Mouse (Mus musculus): Measurements from ENCODE around the gene 1700113H08Rik.

The 1700113H08Rik gene

DNA sequence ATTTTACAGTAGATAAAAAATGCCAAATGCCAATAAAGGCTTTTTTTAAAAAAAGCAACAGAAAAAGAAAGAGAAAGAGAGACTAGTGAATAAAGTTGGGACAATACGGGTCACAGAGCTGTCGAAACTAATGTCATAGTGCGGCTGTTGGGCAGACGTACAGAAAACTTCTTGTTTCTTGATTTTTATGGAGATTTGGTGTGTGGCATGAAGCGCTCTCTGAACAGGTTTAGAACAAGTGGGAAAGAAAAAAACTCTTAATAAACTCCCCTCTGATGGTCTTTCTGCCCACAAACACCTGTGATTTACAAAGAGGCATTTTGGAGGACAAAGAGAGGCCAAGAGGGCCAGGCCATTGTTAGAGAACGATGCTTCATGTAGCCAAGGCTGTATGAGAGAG, 1.6 kb downstream of the 1700113H08Rik start:
- DNase-seq (ENCODE audit: low spot score): peak; percentile 29

DNA sequence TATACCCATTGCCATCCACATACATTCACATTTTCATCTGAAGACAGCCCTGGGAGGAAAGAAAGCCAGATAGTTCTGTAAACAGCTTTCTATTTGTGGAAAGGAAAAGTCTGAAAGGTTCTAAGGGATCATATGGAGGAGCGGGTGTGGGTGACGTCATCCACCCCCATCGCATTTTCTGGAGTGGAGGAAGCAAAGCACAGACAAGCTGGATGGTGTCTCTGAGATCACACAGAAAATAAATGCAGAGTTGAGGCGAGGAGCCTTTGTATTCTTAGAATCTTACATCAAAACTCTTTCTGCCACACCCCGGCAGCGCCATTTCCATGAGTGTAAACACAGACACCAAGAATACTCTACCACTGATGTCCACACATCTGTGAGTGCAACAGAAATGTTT, 26.4 kb downstream of the 1700113H08Rik start:
- DNase-seq (ENCODE audit: low spot score): no peak

DNA sequence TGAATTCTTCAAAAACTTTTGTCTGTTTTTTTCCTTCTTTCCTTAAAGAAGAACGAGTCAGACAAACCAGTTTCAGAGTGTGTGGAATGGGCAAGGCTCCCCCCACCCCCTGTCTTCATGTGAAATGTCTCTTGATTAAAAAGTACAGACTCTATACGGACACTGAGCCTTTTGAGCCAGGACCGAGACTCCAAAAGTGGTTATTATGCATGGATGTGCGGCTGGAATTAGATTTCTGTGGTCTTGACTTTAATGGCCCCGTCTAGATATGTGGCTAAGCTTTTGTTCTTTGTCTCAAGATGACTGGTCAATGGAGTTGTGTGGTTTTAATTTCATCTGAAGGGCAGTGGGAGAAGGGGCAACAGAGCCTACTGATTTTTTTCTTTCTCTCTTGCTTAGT, 29.8 kb downstream of the 1700113H08Rik start:
- DNase-seq (ENCODE audit: low spot score): no peak

DNA sequence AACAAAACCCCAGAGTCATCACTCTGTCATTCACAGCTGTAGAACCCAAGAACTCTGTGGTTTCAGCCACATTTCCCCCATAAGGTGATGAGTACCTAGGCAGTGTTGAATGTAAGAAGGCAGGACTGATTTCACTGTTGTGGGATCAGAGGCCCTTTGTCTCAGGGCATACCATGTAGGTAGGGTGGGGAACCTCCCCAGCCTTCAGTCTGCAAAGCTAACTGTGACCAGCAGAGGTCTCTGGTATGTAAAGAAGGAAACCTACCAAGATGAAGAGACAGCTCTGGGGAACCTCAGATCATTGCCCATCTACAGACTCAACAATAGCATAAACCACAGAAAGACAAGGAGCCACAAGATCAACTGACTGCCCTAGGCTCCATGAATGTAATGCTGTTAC, 36.4 kb downstream of the 1700113H08Rik start:
- DNase-seq (ENCODE audit: low spot score): peak; percentile 68

DNA sequence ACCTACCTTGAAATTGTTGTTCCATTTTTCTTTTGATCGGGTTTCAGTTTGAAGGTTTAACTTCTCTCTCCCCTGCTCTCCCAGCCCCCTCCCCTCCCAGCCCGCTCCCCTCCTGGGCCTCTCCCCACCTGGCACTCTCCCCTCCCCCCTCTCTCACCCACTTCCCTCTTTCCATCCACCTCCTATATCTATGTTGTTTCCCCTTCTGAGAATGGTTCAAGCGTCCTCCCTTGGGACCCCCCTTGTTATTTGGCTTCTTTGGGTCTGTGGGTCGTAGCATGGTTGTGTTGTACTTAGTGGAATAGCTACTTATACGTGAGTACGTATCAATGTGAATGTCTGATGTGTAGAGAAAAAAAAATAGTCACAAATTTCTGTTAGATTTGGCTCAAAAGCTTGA, 40.9 kb downstream of the 1700113H08Rik start:
- no peak for DNase-seq (ENCODE audit: low spot score)

DNA sequence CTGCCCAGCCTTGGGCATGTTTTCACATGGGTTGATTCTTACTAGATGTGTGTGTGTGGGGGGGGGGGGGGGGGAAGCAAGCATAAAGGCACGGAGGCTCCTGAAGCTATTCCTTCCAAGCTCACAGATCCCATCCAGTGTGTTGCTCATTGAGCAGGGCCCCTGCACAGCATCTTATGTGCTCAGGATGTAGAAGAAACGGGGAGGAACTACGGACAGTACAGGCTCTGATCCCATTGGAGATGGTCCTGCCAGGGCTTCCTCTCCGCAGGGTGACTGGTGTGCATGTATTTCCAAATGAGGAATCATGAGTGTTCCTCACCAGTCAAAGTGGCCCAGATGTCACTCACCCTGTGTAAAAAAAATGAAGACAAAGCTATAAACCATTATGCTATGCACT, 42.8 kb downstream of the 1700113H08Rik start:
- DNase-seq (ENCODE audit: low spot score): no peak

DNA sequence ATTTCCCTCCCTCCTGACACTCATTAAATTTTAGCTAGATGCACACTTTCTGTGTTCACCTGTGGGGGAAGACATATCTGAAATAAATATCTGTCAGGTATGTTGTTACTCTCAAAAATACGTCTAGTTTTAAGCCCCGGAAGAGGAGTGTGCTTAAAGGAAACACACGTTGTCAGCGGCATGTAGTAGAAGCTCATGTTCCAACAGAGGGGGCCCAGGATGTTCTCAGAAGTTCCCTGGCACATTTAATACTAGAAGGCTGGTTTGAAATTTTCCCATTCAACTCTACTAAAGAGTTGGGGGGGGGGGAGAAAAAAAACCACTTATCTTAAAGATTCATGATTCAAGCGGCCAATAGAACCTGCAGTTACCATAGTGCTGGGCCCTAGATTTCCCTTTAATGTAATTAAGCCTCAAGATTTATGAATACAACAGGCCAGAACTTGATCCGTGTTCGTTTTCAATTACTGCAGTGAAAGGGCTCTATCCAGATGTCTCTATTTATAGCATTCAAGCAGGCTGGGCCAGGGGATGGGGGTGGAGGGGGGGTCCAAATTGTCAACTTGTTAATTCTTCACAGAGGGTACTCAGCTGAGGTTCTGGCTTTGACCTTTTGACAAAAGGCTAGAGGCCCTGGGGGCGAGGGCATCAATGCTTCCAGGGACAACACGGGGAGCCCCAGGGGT, 43.6 kb downstream of the 1700113H08Rik start:
- peak; percentile 90 for DNase-seq (ENCODE audit: low spot score)

DNA sequence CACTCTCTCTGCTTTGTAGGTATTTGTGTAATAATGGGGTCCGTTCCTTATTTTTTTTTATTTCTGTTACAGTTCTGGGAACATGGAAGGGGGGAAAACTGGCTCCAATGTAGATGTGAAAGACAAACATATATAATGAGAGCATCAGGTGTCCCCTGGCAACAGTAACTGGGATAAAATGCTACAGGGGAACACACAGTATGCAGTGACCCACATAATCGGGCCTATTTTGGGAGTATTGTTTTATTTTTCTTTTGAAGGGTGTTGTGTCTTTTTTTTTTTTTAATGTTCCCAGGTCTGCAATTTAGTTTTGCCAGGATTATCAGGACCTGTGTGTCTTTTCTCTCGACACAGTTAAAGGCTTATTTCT, 44.1 kb downstream of the 1700113H08Rik start:
- no peak for DNase-seq (ENCODE audit: low spot score)

DNA sequence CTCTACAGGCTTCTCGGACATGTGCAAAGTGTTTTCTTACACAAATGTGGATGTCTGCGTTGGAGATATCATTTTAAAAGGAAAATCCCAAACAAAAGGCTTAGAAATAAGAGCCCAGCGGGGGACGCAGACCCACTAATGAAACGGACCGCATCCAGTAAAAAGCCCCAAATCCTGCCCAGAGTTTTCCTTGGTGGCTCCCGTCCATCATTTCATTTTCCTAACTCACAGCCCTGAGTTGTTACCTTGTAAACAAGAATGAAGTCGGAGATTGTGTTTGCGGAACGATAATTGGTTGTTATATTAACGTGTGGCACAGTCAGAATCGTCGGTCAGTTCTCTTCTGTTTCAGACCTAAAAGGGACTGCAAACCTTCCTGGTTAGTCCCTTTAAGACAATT, 44.6 kb downstream of the 1700113H08Rik start:
- DNase-seq (ENCODE audit: low spot score): peak; percentile 47

DNA sequence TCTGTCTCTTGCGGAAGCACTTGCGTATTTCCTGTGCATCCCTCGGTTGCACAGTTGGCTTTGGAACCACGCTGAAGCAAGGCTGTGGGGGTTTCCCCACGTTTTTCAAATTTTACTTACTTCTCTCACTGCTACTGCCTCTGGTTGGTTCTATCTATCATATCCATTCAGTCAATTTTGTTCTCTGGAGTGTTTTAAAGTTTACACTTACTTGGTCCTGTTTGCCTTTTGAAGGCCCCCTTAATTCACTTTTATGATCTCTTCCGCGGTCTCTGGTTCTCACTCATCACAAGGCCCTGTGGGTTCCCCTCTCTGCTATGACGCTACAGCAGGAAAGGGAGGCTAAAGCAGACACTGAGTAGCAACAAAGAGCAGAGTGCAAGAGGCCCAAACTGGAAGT, 45.4 kb downstream of the 1700113H08Rik start:
- DNase-seq (ENCODE audit: low spot score): no peak

DNA sequence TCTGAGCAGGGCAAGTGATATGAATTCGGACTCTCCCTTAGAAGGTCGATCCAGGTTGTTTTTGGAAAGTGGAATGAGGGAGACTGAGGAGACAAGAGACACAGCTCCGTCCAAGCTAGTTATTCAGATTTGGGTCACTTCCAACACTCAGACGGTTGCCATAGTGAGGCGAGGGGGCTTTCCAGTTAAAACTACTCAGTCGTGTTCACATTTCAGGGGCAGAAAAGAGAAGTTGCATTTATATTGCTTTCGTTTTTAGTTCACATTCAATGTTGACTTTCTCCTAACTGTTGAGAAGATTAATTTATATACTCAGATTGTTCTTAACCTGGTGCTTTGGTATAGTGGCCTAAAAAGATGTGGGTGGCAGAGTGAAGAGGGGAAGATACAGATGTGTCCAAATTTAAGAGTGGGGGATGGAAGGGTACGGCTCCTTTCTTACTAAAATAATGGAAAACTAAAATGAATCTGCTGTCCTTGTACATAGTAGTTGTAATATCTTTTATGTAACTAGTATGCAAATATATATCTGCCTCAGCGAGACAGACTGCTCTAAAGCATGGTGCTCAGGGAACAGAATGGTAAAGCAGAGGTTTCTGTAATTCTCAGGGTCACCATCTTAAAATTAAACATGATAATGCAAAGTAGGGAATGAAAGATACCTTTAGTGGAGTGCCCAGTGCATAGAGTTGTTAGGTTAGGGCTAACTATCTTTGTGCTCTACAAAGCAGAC, 49.9 kb downstream of the 1700113H08Rik start:
- DNase-seq (ENCODE audit: low spot score): no peak

DNA sequence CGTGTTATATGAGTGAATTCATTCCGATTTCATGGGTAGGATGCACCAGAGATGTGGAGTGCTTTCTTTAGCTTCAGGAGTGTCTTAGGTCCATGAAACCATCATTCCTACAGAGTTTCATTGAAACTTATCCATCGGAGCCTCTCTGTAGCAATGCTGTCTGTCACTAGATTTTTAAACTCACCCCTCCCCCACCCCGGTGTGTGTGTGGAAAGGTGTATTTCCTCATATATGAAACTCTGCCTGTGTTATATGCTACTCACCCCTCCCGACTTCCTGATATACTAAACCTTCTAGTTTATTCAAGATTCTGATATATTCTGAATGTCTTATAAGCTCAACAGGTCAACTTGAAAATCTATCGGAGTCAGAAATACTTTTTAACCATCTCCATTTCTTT, 50.5 kb downstream of the 1700113H08Rik start:
- DNase-seq (ENCODE audit: low spot score): no peak

DNA sequence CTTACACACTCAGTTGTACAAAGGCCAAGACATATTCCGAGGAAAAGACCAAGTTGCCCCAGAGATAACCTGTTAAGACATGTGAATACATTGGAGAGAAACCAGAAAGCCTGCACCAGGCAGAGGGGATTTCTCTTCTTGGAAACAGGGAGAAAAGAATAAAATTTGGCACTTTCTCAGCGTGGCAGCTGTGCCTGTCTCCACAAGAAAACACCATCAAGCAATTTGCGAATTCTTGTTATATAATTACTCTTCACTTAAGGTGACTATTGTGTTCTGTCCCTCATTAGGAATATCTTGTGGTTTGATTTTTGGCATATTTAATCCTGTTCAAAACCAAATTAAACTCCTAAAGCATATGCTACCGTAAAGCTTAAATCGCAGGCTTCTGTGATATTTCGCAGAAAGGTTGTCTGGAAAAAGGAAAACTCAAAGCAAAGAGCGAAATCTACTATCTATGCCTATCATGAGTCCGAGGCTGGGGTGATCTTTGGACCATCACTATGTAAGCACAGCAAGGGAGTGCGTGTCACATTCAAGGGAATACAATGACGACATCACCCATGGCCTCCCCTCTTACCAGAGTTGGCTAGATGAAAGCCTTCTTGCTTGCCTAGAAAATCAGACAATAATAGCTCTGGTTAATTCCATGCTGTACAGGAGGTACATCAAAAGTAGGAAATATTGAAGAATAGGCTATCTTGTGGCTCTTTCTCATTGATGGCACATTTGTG, 51.4 kb downstream of the 1700113H08Rik start:
- DNase-seq (ENCODE audit: low spot score): no peak

DNA sequence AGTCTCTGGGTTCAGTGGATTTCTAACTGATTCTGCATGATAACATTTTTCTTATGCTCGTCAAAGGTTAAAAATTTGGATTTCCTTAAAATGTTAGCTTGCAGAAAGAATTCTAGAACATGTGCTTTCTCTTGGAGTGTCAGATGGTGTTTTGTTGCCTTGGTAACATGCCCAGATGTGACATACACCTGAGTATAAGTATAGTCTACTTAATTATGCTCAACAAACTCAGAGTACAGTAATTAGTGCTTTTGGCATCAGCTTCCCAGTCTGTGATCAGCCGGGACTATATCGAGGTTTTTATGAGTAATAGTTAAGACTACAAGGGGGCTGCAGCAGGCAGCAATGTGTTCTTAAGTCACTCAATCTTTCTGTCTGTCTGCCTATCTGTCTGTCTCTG, 53.1 kb downstream of the 1700113H08Rik start:
- no peak for DNase-seq (ENCODE audit: low spot score)

DNA sequence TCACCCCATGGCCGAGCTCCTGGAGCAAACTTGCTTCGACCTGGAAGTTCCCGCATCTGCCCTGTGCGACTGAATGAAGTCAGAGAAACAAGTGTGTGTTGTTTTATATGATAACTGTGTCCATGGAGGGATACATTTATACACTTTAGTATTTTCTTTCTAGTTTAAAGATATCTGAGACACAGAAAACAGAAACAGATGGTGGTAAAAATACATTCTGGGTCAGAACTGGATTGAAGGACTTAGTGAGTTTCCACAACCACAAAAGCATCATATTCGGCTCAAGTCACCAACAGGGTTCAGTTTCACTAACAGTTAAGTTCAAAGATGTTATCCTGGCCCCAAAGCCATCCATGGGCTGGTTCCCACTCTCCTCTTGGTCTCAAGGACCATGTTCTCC, 67.2 kb downstream of the 1700113H08Rik start:
- no peak for DNase-seq (ENCODE audit: low spot score)

DNA sequence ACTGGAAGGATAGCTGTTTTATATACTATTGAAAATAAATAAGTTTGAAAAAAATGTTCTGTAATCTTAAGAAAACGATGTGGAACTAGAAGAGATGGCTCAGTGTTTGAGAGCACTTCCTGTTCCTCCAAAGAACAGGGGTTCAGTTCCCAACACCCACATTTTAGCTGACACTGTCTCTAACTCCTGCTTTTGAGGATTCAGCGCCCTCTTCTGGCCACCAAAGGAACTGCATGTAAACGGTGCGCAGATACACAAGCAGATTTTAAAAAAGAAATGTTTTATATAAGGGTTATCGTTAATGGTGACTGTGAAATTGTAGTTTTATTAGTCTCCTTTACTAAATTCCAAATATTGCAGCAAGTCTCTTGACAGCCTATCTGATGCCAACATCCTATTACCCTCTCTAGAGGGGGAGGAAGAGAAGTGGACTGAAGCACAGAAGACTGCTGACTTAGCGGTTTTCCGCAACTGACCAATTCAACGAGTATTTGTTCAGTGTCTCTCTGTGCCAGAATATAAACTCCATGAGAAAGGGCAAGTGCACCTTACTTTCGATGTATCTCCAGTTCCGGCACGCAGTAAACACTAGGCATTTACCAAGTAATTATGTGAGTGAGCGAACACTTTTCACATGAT, 68.5 kb downstream of the 1700113H08Rik start:
- DNase-seq (ENCODE audit: low spot score): peak; percentile 18

DNA sequence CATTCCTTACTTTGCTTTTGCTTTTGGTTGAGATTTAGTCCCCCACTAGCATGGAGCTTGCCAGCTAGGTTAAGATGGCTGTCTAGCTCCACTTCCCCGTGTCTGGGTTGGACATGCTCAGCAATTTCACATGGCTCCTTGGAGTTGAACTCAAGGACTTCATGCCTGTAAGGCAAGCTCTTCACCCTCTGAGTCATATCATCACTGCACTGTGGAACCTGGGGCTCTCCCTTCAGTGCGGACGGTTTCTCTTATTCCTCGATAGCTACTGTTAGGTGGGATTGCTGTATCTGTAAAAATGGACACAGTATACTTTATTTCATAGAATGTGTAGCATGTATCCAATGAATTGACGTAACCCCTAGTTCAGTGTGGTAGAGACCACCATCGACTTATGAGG, 93.2 kb downstream of the 1700113H08Rik start:
- DNase-seq (ENCODE audit: low spot score): no peak

DNA sequence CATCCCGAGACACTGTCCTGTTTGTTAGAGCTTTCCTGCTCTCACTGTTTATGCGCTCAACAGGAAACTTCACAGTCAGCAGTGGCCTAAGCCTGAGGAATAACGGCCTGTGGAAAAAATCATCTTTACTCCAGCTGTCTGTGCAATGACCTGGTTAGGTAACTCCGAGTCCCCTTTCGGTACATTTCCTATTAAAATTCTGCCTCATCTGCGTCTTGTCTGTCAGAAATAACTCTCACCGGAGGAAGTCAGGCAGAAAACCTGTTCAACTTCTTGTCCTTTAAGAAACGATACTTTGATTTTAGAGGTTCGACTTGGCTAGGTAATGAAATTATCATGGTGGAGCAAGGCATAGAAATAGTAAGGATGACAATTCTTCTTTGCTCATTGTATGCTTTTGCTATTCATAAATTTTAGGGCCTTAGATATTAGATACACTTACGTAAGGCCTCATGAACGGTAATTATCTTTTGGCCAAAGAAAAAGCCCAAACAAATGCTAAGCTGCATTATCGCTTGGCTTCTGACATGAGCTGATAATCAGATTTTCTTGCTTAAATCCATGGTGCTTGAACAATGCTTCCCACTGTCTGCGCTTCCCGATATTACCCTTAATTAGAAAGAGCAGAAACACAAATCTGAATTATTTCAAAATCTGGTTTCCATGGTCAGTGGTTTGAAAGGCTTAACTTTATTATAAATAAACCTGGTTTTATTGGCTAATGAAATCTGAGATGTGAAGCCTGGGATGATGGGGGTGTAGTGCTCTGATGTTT, 96.1 kb downstream of the 1700113H08Rik start:
- DNase-seq (ENCODE audit: low spot score): no peak

DNA sequence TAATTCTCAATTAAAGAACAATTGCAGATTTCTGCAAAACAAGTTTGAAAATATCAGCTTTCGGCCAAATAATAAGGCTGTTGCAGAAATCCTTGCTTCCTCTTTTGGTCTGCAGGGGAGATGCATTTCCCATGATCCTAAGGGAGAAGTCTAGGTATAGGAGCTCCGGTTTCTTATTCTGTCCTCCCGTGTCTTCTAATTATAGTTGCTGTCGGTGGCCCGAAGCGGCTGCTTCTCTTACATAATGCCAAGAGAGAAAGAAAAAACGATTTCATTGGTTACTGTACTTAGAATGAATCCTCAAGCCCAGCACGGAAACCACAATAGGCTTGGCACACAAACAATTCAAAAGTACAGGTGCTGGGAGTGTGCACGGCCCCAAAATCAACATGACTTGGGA, 101.9 kb downstream of the 1700113H08Rik start:
- no peak for DNase-seq (ENCODE audit: low spot score)

DNA sequence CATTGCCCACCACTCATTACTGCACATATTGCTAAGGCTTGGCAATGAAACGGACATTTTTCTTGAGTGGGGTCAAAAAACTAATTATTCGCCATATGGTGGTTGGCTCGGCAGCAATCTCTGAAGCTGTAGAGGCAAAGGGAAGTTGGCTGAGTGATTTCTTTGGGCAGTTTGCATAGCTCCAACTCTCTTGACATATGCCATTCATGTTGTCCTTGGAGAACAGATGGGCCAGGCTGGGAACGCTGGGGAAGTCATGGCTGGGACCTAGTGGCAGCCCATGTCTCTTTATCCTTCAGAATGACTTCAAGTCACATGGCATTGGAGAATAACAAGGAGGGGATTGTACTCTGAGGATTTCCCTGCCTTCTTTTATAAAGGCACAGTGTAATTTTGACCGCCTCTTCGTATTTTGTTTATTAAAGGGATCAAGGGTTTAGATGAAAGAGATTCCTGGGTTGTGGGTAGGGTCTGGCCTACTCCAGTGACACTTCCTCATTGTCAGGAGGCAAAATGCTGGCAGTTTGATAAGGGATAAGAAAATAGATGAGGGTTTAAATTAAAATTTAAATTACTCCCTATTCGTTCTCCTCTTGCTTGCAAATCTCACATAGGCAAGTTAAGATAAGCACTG, 138.4 kb downstream of the 1700113H08Rik start:
- peak; percentile 19 for DNase-seq (ENCODE audit: low spot score)

DNA sequence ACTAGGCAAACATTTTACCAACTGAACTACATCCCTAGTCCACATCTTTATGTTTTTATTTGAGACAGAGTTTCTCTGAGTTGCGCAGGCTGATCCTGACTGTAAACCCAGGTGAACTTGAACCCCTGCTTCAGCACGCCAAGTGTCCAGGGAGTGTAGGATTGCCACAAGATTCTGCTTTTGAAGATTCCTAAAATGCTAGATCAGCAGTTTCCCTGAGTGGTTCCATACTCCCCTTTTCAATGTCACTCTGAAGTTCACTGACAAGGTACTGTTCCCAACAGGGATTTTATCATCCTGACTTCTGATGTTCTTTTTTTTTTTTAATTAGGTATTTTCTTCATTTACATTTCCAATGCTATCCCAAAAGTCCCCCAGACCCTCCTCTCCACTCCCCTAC, 140.9 kb downstream of the 1700113H08Rik start:
- no peak for DNase-seq (ENCODE audit: low spot score)

Measured in embryo, embryonic 10.5 days (tissue).